Mouse (Mus musculus) CH12.LX (cell line): ENCODE measurements around the gene Milr1.

Experiments used
- CTCF ChIP-seq, 2 experiments: IDR thresholded peaks in 1 of 2; conservative IDR thresholded peaks in 1 of 2; 2 replicates each; pipeline ENCODE4 v1.5.1; 2011 to 2012; ENCODE audit warnings: low read depth in 2 of 2, low read length in 2 of 2, improper control_type of control experiment in 1 of 2, inconsistent platforms in 1 of 2, mild to moderate bottlenecking in 1 of 2, moderate library complexity in 1 of 2
- E2F4 ChIP-seq: IDR thresholded peaks from 2 replicates; pipeline ENCODE4 v1.6.1; 2011; ENCODE audit warnings: low read depth, low read length, improper control_type of control experiment; ENCODE audit not compliant: insufficient replicate concordance
- ELF1 ChIP-seq: IDR thresholded peaks from 2 replicates; pipeline ENCODE4 v1.6.1; 2014; ENCODE audit warnings: low read depth, mild to moderate bottlenecking, inconsistent platforms, low read length, improper control_type of control experiment
- MAFK ChIP-seq: IDR thresholded peaks from 2 replicates; pipeline ENCODE4 v1.6.1; 2011; ENCODE audit warnings: low read length, improper control_type of control experiment; ENCODE audit not compliant: insufficient replicate concordance
- NELFE ChIP-seq: IDR thresholded peaks from 2 replicates; pipeline ENCODE4 v1.6.1; 2011; ENCODE audit warnings: low read depth, low read length, improper control_type of control experiment
- POLR2A ChIP-seq: IDR thresholded peaks from 2 replicates; pipeline ENCODE4 v1.6.1; 2011; ENCODE audit warnings: low read depth, mild to moderate bottlenecking, improper control_type of control experiment, low read length
- SMC3 ChIP-seq: IDR thresholded peaks from 2 replicates; pipeline ENCODE4 v1.6.1; 2011; ENCODE audit warnings: low read depth, low read length, improper control_type of control experiment
- TCF12 ChIP-seq: IDR thresholded peaks from 2 replicates; pipeline ENCODE4 v1.6.1; 2014; ENCODE audit warnings: low read depth, mild to moderate bottlenecking, inconsistent platforms, low read length, improper control_type of control experiment
- USF2 ChIP-seq: conservative IDR thresholded peaks from 2 replicates; pipeline ENCODE4 v1.6.1; 2011; ENCODE audit warnings: low read depth, low read length, improper control_type of control experiment
- ZC3H11A ChIP-seq: IDR thresholded peaks from 2 replicates; pipeline ENCODE4 v1.6.1; 2012; ENCODE audit warnings: low read depth, mild to moderate bottlenecking, inconsistent platforms, low read length, improper control_type of control experiment
- ZNF384 ChIP-seq: IDR thresholded peaks from 2 replicates; pipeline ENCODE4 v1.6.1; 2012; ENCODE audit warnings: low read depth, low read length, improper control_type of control experiment, inconsistent platforms

- no peak for TF ChIP-seq CTCF (conservative IDR thresholded peaks at IDR 0.05 in 1 of 2, IDR thresholded peaks at IDR 0.05 in 1 of 2; ENCODE audit: low read depth in 2 of 2, low read length in 2 of 2)
- TF ChIP-seq ZNF384, result no peak
- TF ChIP-seq POLR2A, result 0 out of 2 replicates have a peak, but pooled peaks have one; percentile 15
- TF ChIP-seq MAFK, result no peak
- TF ChIP-seq NELFE, result no peak
- no peak for TF ChIP-seq ELF1
- TF ChIP-seq USF2, result no peak
- TF ChIP-seq SMC3, result no peak
- TF ChIP-seq TCF12, result no peak
- no peak for TF ChIP-seq E2F4
- no peak for TF ChIP-seq ZC3H11A
Measured at GRCm38 (mm10) chr11:106762800-106763185, 11.8 kb downstream of the Milr1 start.
